Mouse (Mus musculus) heart, postnatal 0 days (tissue): ENCODE results near the gene Rasgrp2.

ENCODE experiments used
- CTCF ChIP-seq: IDR thresholded peaks from 2 replicates; pipeline ENCODE4 v1.5.1; 2016; ENCODE audit warnings: antibody characterized with exemption, control low read depth, low read depth
- EP300 ChIP-seq: IDR thresholded peaks from 2 replicates; pipeline ENCODE4 v1.6.1; 2016; ENCODE audit warnings: antibody characterized with exemption, low read depth

GRCm38 (mm10) chr19:6393637-6394036, 5.5 kb upstream of the Rasgrp2 start:
- TF ChIP-seq CTCF (no peak), EP300 (no peak)
